Mouse (Mus musculus): ENCODE measurements around the gene Smim6.

GRCm38 (mm10) chr11:115920110-115920818, 8.4 kb downstream of the Smim6 start:
- TF ChIP-seq CTCF (IDR thresholded peaks at IDR 0.05; ENCODE audit: low read depth) (peak; percentile 85), EP300 (optimal IDR thresholded peaks at IDR 0.05) (no peak)

All from stomach, postnatal 0 days (tissue).